Mouse (Mus musculus) cortical plate, adult 2 months (tissue): ENCODE measurements at regions not wholly inside any gene's neighbourhood (a gene's known extent, or its start where the extent isn't known, plus 50 kb on each side); places are given as distances from the start of the nearest gene placed in this dataset.

Experiments
- CTCF ChIP-seq: fragments of 200-500 bp; IDR thresholded peaks from 2 replicates; pipeline ENCODE4 v1.5.1; 2011; ENCODE audit warnings: mild to moderate bottlenecking, control low read depth, low read length; ENCODE audit not compliant: insufficient read depth; ENCODE audit errors: extremely low read depth
- POLR2A ChIP-seq: fragments of 200-500 bp; IDR thresholded peaks from 2 replicates; pipeline ENCODE4 v1.6.1; 2011; ENCODE audit warnings: mild to moderate bottlenecking, low read length, control low read depth; ENCODE audit not compliant: insufficient read depth; ENCODE audit errors: extremely low read depth

GRCm38 (mm10) chr6:35667062-35667461, 127.4 kb upstream of the Mtpn start:
- TF ChIP-seq POLR2A: no peak
- no peak for TF ChIP-seq CTCF
